Mouse (Mus musculus): ENCODE results near the gene Tanc1. TPM values are rescaled to one million over a fixed set of nuclear protein-coding genes. Genes with fewer than 3 reads are reported as not detected.

Tanc1 gene
- polyA plus RNA-seq, 1 experiment from 2014 or later, result 40.7 TPM

GRCm38 (mm10) chr2:59876482-59876881, 264.6 kb downstream of the Tanc1 start:
- Histone ChIP-seq H3K36me3 (peaks cover 16% of the 10 kb centered on the region), H3K27me3 (no peaks in the 10 kb centered on the region), H3K9ac (no peak overlapping the region), H3K4me3 (replicated peaks) (no peak overlapping the region), H3K4me2 (replicated peaks) (no peak overlapping the region), H3K4me1 (peaks cover 6% of the 10 kb centered on the region; the same call in 1 of the 2 replicates), H3K9me3 (replicated peaks) (0 out of 2 replicates have a peak, but pooled peaks cover 4% of the 10 kb centered on the region), H3K27ac (replicated peaks) (no peak overlapping the region)
- no peak for ATAC-seq (ENCODE audit: insufficient number of reproducible peaks, low FRiP score, low TSS enrichment, low read depth)
- 87% methylated on average over 15 of the region's 15 CpGs for WGBS

DNA sequence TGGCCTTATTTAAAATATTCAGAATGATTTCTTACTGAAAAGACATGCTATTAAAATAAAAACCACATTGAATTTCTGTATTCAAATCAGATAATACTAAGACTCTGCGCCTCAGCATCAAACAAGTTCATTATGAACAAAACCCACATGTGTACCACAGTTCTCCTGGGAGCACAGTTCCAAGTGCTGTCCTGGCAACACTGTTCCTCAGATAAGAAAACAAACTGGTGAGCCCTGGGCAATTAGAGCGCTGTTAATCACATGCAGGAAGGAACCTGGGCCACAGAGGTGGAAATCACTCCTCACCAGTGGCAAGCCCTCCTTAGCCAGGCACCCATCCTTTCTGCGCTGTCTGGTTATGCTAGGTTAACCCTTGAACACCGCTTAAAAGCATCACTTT, 265.5 kb downstream of the Tanc1 start:
- no peak overlapping the region for H3K27ac ChIP-seq (replicated peaks)
- 0 out of 2 replicates have a peak, but pooled peaks cover 4% of the 10 kb centered on the region for H3K9me3 ChIP-seq (replicated peaks)
- H3K4me2 ChIP-seq (replicated peaks), result no peak overlapping the region
- no peak overlapping the region for H3K9ac ChIP-seq
- H3K27me3 ChIP-seq, result no peaks in the 10 kb centered on the region
- ATAC-seq (ENCODE audit: insufficient number of reproducible peaks, low FRiP score, low TSS enrichment, low read depth), result peak; percentile 3; the same call in 1 of the 2 replicates
- H3K4me3 ChIP-seq (replicated peaks), result no peak overlapping the region
- 76% methylated on average over 4 of the region's 4 CpGs for WGBS
- H3K4me1 ChIP-seq, result peaks cover 10% of the 10 kb centered on the region; the same call in 1 of the 2 replicates
- peaks cover 7% of the 10 kb centered on the region for H3K36me3 ChIP-seq

DNA sequence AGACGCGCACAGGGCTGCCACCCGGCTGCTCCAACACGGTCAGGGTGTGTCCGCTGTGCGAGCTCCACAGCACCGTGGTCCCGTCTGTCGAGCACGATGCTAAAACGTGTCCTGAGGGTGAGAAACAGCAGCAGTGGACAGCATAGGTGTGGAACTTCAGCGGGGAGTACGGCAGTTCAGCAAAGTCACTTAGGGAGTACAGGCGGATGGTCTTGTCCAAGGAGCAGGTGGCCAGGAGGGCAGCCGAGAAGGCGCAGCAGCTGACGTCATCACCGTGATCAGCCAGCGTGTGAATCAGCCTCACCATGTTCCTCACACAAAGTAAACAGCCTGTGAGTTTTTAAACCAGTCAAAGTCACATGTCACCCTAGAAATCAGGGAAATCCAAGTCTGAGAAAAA, 266.4 kb downstream of the Tanc1 start:
- Histone ChIP-seq H3K27ac (replicated peaks) (no peak overlapping the region), H3K27me3 (no peaks in the 10 kb centered on the region), H3K4me1 (peaks cover 13% of the 10 kb centered on the region), H3K4me2 (replicated peaks) (no peak overlapping the region), H3K4me3 (replicated peaks) (no peak overlapping the region), H3K9me3 (replicated peaks) (0 out of 2 replicates have a peak, but pooled peaks cover 4% of the 10 kb centered on the region), H3K36me3 (0 out of 2 replicates have a peak, but pooled peaks cover 4% of the 10 kb centered on the region), H3K9ac (no peak overlapping the region)
- WGBS, result 75% methylated on average over 19 of the region's 19 CpGs
- no peak for ATAC-seq (ENCODE audit: insufficient number of reproducible peaks, low FRiP score, low TSS enrichment, low read depth)

GRCm38 (mm10) chr2:59881404-59881803, 269.6 kb downstream of the Tanc1 start:
- H3K4me3 ChIP-seq (replicated peaks), result peak overlapping the region; percentile 80
- H3K27me3 ChIP-seq, result no peaks in the 10 kb centered on the region
- ATAC-seq (ENCODE audit: insufficient number of reproducible peaks, low FRiP score, low TSS enrichment, low read depth), result no peak
- H3K27ac ChIP-seq (replicated peaks), result peak overlapping the region; percentile 90
- H3K4me1 ChIP-seq, result peaks cover 13% of the 10 kb centered on the region
- peak overlapping the region; percentile 50 for H3K4me2 ChIP-seq (replicated peaks)
- H3K36me3 ChIP-seq, result 0 out of 2 replicates have a peak, but pooled peaks cover 4% of the 10 kb centered on the region
- H3K9me3 ChIP-seq (replicated peaks), result 0 out of 2 replicates have a peak, but pooled peaks cover 4% of the 10 kb centered on the region
- 50% methylated on average over 6 of the region's 6 CpGs for WGBS
- peak overlapping the region; percentile 68; the same call in 1 of the 2 replicates for H3K9ac ChIP-seq

DNA sequence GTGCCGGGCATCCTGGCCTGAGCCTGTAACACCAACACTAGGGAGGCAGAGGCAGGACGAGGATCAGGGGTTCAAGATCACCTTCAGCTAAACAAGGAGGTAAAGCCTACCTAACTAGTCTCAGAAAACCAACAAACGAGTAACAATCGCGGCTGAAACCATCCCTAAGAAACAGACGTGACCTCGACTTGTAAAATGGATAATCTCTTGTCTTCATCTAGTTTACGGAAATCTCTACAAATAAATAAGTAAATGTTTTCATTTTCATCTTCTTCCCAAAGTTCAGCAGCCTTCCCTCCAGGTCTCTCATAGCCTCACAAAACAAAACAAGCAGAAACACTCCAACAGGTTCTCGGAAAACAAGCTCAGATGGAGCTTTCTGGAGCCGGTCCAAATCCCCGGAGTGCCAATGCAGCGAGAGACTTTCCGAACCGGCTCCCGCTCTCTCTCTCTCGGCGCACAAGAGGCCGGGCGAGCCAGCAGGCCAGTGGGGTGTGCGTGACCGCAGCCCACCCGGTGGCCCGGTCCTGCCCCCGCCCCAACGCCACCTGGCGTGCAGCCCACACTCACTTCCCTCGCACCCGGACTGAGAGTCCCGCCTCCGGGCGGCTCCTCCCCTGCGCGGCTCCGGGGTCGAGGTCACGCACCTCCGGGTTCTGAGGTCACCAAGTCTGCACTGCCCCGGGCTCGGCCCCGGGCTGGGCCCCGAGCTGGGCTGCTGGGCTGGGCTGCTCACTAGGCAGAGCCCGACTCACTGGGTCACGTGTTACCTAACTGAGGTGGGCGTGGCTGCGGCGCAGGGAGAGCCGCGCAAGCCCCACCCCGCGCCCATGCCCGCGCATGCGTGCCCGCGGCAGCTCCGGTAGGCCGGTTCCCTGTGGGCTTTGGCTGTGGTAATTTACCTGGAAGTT, 270.2 kb downstream of the Tanc1 start, which contains the start of gene Wdsub1:
Wdsub1 (minus strand) TSS at position 761 of the 911 bp plus-strand sequence.
- peak; percentile 95 for ATAC-seq (ENCODE audit: insufficient number of reproducible peaks, low FRiP score, low TSS enrichment, low read depth)

GRCm38 (mm10) chr2:59882742-59883281, 271.0 kb downstream of the Tanc1 start:
- H3K9me3 ChIP-seq (replicated peaks), result 0 out of 2 replicates have a peak, but pooled peaks cover 4% of the 10 kb centered on the region
- H3K4me1 ChIP-seq, result peaks cover 13% of the 10 kb centered on the region
- WGBS, result 66% methylated on average over 8 of the region's 8 CpGs
- 0 out of 2 replicates have a peak overlapping the region, but pooled peaks have one; percentile 68 for H3K9ac ChIP-seq
- no peak for ATAC-seq (ENCODE audit: insufficient number of reproducible peaks, low FRiP score, low TSS enrichment, low read depth)
- no peaks in the 10 kb centered on the region for H3K27me3 ChIP-seq
- H3K4me2 ChIP-seq (replicated peaks), result peak overlapping the region; percentile 50
- 0 out of 2 replicates have a peak, but pooled peaks cover 4% of the 10 kb centered on the region for H3K36me3 ChIP-seq
- peak overlapping the region; percentile 90 for H3K27ac ChIP-seq (replicated peaks)
- peak overlapping the region; percentile 80 for H3K4me3 ChIP-seq (replicated peaks)

More for the DNA sequence above, 270.2 kb downstream of the Tanc1 start, which contains the start of gene Wdsub1:
- H3K36me3 ChIP-seq, result 0 out of 2 replicates have a peak, but pooled peaks cover 4% of the 10 kb centered on the region
- peak within 1 kb of the TSS; percentile 80 for H3K4me3 ChIP-seq (replicated peaks)
- 3% methylated on average over 57 of the region's 57 CpGs for WGBS
- 0 out of 2 replicates have a peak, but pooled peaks cover 4% of the 10 kb centered on the region for H3K9me3 ChIP-seq (replicated peaks)
- peak within 1 kb of the TSS; percentile 50 for H3K4me2 ChIP-seq (replicated peaks)
- H3K4me1 ChIP-seq, result peaks cover 13% of the 10 kb centered on the region
- no peaks in the 10 kb centered on the region for H3K27me3 ChIP-seq
- H3K9ac ChIP-seq, result peak within 1 kb of the TSS; percentile 68
- H3K27ac ChIP-seq (replicated peaks), result peak within 1 kb of the TSS; percentile 90

DNA sequence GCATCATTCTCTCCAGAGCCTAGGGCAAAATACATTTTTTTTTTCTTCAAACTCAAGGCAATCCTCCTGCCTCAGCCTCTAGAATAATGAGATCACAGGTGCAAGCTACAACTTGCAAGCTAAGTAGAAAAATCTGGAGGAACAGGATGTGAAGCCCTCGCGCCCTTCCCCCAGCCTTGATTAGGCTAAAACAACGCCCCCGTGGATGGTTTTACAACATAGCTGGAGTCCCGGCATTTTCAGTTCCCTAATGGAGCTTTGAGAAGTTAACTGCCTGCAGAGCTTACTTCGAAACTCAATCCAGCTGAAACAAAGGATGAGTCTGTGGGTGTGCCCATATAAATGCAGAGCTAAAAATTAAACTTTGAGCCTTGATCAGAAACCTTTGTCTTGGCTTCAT, 277.9 kb downstream of the Tanc1 start:
- no peak overlapping the region for H3K4me2 ChIP-seq (replicated peaks)
- H3K4me3 ChIP-seq (replicated peaks), result no peak overlapping the region
- 0 out of 2 replicates have a peak, but pooled peaks cover 6% of the 10 kb centered on the region for H3K36me3 ChIP-seq
- H3K9ac ChIP-seq, result no peak overlapping the region
- H3K27me3 ChIP-seq, result no peaks in the 10 kb centered on the region
- H3K9me3 ChIP-seq (replicated peaks), result no peaks in the 10 kb centered on the region
- ATAC-seq (ENCODE audit: insufficient number of reproducible peaks, low FRiP score, low TSS enrichment, low read depth), result no peak
- H3K27ac ChIP-seq (replicated peaks), result no peak overlapping the region
- no peaks in the 10 kb centered on the region for H3K4me1 ChIP-seq
- 77% methylated on average over 6 of the region's 6 CpGs for WGBS

Other genes starting within 250 kb of the Tanc1 start
- gene Dapl1, start 127.4 kb upstream of the Tanc1 start, polyA plus RNA-seq (2015; fragmentation: Nextera tagmentation; extraction: Ambion mirVana), result 31.0 and 33.3 TPM in 2 replicates

Data from embryonic facial prominence, embryonic 15.5 days (tissue).